Mouse (Mus musculus): ENCODE data around the gene Ptprr.

Gene Ptprr

GRCm38 (mm10) chr10:116115881-116116677, 98.1 kb downstream of the Ptprr start:
- ATAC-seq (ENCODE audit: low TSS enrichment) = peak; percentile 78

DNA sequence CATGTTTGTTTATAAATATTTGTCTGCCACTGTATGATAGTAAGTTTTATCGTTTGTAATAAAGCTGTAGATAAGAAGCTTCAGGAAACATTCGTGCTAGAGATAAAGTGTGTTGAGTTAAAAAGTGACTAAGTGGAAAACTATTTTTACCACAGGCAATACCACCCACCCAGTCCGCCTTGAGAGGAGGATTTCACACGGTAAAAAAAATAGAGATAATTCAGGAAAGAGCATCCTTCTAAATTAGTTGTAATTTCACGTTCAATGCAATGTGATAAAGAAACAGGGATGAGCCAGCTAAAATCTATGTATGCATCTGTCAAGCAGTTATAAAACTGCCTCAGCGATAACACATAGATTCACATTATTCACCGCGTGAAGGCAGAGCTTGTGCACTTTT, 99.0 kb downstream of the Ptprr start:
- ATAC-seq (ENCODE audit: low TSS enrichment) = peak; percentile 87

- ATAC-seq (ENCODE audit: low TSS enrichment) = no peak
Observed at GRCm38 (mm10) chr10:116121463-116121862, 103.5 kb downstream of the Ptprr start.

GRCm38 (mm10) chr10:116123808-116124207, 105.8 kb downstream of the Ptprr start:
- no peak for ATAC-seq (ENCODE audit: low TSS enrichment)

DNA sequence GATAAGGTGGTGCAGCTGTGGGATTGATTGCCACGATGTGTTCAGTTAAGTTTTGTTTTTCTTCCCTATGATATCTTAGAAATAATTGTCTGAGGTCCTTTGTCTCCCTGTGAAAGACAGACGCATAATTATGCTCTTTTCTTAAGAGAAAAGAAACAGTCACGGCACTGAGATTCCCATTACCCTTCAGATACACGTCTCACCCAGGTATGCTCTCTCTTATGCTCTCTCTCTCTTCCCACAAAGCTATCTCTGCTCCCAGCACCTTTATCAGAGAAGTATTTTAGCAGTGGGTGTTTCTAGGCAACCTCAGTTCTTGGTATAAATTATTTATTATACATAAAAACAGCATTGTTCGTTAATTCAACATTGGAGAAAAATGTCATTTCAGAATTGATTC, 107.4 kb downstream of the Ptprr start:
- ATAC-seq (ENCODE audit: low TSS enrichment) = no peak

GRCm38 (mm10) chr10:116130401-116130800, 112.4 kb downstream of the Ptprr start:
- no peak for ATAC-seq (ENCODE audit: low TSS enrichment)

- ATAC-seq (ENCODE audit: low TSS enrichment) = no peak
Observed at GRCm38 (mm10) chr10:116131223-116131622, 113.2 kb downstream of the Ptprr start.

GRCm38 (mm10) chr10:116132233-116132632, 114.2 kb downstream of the Ptprr start:
- peak; percentile 97 for ATAC-seq (ENCODE audit: low TSS enrichment)

DNA sequence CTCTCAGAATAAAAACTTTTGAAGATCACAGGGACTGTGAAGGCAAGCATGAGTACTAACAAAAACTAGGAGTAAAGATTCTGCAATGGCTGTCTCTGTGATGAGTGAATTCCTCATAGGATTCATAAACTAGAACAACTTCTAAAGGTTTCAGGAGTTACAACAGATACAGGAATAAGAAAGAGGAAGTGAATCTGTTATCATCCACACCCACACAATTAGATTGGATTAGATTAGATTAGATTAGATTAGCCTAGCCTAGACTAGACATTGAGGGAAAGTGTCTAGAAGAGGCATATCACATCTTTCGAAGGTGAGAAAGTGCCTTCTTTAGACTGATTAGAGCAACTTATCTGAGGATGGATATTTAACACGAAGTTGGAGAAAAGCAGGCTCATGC, 117.2 kb downstream of the Ptprr start:
- ATAC-seq (ENCODE audit: low TSS enrichment) = no peak

DNA sequence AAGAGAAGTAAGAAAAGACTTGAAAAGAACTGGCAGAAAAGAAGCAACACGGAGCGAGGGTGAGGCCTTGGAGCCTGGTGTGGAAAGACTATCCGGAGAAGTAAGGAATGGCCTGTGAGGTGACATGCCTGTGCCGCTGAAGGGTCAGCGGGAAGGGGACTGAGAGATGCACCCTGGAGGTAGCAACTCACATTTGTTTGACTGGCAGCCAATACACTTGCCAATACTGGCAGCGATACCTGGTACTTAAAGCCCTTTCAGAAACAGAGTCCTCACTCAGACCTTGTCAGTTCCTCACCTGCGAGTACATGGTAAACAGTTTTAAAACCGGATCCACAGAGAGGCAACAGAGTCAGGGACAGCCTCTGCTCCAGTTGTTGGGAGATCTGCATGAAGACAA, 122.2 kb downstream of the Ptprr start:
- no peak for ATAC-seq (ENCODE audit: low TSS enrichment)

DNA sequence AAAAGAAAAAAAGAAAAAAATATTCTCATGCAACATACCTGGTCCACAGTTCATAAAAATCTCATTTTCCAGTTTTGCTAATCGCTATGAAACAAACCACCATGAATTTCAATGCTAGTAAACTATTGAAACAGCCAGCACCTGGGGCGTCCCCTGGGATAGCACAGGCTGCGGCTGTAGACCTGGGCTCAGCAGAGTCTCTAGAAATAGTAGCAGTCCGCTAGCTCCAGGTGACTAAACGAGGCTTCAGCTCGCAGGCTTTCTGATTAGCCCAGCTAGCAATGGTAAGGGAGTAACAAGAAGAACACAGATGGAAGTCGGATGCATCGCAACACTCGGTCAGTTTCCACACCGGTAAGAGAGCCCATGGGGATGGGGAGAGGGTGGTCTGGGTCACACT, 125.7 kb downstream of the Ptprr start:
- ATAC-seq (ENCODE audit: low TSS enrichment) = no peak

DNA sequence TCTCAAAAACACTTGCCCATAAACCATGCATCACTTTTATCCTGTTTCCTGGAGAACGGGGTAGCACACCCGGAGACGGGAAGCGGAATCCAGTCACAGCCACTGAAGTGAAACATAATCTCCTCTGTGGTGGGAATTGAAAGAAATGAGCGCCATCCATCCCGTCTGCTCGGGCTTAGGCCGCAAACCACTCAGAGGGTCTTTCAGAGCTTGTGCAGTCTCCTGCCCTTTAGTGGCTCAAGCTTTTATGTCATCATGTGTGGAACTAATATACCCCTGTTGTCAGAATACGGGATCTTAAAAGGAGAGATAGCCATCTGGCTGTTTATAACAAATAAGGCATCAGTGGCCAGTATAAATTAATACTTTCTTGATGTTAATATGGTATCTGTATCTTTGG, 128.1 kb downstream of the Ptprr start:
- no peak for ATAC-seq (ENCODE audit: low TSS enrichment)

DNA sequence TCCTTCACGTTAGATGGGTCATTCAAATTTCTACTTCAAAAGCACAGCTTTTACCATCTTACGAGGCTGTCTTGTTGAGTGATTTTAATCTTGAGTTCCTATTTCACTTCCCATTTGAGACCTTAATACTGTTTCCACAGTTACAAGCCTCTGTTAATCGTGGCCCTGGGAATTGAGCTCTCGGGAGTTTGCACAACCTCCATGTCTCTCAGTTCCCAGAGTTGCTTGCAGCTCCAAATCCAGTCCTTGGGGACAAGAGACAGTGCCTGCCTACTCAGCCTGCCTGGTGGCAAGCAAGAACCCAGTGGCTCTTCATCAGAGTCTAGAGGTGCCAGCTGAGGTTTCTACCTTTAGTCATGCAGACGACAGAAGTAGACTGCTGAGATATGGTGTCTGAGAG, 136.7 kb downstream of the Ptprr start:
- ATAC-seq (ENCODE audit: low TSS enrichment) = no peak

- no peak for ATAC-seq (ENCODE audit: low TSS enrichment)
Observed at GRCm38 (mm10) chr10:116156699-116157098, 138.7 kb downstream of the Ptprr start.

DNA sequence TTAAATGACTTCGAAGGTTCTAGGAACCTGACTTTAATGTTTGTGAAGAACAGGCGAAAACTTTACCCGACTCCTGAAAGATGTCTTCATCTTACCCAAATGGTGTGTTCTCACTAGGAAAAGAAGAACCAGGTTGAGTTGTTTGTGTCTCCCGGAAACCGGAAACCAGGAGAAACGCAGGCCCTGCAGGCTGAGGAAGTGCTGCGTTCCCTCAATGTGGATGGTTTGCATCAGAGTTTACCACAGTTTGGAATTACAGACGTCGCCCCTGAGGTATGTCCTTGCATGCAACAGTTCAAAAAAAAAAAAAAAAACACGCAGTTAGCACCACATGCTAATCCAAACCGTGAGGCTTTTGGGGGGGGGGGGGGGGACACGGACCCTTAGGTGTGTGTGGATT, 144.3 kb downstream of the Ptprr start:
- no peak for ATAC-seq (ENCODE audit: low TSS enrichment)

DNA sequence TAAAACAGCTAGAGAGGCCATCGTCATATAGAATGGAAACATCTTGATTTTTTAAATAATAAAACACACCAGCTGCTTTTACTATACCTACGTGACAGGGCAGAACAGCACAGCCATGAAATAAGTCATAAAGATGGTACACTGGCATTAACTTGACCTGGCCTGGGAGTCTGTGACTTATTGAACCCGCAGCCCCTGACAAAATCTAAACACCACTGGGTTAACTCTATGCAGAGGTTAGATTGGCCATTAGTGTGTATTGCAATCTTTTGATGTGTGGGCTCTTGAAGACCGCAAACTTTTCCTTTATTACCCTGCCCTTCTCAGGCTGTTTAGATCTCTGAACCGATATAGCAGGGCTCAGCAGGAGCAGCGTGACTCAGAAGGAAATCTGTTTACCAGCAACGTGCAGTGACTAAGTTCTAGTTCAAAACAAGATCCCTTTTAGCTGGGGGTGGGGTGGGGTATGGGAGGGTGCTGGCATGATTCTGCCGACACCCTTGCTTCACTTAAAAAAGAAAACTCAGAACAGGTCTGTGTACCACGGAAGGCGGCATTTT, 157.4 kb downstream of the Ptprr start:
- ATAC-seq (ENCODE audit: low TSS enrichment) = no peak

DNA sequence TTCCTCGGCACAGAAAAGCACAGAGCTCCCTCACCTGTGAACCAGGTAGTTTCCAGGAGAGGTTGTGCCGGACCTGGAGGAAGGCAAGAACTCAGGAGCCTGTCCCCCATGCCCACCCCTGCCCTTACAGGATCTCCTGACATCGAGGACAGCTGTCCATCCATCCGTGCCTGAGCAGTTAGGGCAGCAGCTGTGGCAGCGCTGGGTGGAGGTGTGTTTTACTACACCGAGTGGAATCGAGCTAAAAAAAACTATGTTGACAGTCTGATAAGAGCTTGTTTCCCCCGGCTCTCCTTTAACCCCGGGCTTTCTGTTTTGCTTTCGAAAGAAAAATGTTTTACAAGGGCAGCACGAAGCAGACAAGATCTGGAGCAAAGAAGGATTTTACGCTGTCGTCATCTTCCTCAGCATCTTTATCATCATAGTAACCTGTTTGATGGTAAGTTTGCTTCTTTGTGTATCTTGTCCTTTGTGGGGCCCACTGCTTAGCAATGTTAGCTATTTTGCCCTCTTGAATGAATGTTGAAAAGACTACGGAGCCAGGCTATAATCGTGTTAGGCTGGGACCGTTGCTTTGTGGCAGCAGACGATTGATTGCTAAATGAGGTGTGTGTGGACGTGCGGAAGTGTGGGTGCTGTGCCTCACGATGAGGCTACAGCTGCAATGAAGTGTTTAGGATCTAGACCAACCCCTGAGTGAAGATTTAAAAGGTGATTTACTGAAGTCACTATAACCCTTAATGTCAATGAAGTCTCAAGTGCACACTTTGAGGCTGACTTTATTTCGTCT, 159.6 kb downstream of the Ptprr start:
- 0 out of 2 replicates have a peak, but pooled peaks have one; percentile 9 for ATAC-seq (ENCODE audit: low TSS enrichment)

DNA sequence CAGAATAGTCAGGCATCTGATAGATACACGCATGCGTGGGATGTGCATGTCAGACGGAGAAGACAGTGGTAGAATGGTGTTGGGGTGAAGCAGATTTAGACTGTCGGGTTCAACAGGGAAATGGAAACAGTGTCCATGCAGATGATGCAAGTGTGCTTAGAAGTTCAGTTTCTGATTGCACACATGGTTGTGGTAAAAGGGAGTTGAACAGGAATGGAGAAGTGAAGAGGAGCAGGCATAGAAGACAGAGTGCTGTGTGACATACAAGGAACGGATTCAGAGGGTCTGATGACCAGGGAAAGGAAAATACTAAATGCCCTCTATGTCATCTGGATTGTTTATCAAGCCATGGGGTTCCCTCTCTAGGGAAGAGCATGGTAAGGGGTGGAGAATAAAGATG, 163.2 kb downstream of the Ptprr start:
- no peak for ATAC-seq (ENCODE audit: low TSS enrichment)

GRCm38 (mm10) chr10:116182221-116182620, 164.2 kb downstream of the Ptprr start:
- peak; percentile 34; the same call in 1 of the 2 replicates for ATAC-seq (ENCODE audit: low TSS enrichment)

DNA sequence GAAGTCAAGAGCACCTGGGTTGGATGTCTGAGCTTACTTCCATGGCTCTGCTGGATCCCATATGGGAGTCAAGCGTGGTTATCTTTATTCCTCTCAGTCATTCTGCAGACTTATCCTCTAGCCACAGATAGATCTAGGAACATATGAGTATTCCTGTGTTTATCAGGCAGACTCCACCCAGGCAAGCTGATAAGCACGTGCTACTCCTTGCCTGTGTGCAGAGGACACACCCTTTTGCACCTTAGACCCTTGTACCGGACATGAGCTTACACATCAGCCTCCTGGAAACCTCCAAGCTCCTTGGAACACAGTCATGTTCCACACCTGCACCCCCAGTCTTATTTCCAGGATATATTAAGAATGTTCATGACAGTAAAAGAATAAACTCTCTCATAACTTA, 165.2 kb downstream of the Ptprr start:
- ATAC-seq (ENCODE audit: low TSS enrichment) = no peak

DNA sequence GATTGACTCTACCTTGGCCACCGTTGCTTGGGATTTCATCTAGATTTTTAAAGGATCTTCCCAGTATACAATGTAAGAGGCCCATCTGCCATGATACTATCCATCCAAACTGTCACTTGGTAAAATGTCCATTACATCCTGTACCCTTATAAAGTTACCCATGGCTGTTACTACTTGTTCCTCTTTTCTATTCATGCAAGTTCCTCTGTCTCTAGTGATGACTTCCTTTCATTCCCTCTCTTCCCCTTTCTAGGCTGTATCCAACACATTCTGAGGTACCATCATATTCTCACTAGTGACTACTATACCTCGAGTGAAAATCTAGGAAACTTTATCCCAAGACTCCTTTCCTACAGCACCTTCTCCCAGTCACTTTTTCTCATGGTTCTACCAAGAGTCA, 173.7 kb downstream of the Ptprr start:
- no peak for ATAC-seq (ENCODE audit: low TSS enrichment)

DNA sequence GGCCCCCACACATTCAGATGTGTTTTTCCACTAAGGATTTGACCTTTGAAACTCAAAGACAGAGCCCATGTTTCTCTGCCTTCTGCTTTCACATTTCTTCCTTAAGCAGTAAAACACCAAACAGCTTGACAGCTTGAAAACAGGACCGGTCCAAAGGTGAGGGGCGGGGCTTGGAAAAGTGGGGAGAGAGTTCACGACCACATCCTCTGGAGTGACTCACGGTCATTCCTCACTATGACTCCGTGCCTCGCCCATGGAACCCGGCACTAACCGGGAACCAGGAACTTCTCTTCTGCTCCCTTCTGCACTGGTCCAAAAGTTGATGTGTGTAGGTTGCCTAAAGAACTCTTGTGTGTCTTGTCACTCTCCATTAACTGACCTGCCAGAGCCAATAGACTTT, 174.3 kb downstream of the Ptprr start:
- no peak for ATAC-seq (ENCODE audit: low TSS enrichment)

GRCm38 (mm10) chr10:116194409-116194808, 176.4 kb downstream of the Ptprr start:
- ATAC-seq (ENCODE audit: low TSS enrichment) = no peak

Data from frontal cortex, adult (tissue).